Mouse (Mus musculus): ENCODE data around the gene Vwc2l. TPM values are rescaled to one million over a fixed set of nuclear protein-coding genes. Genes with fewer than 3 reads are reported as not detected.

The Vwc2l gene
- polyA plus RNA-seq (2012; rRNA removed) = 0.02 TPM in 1 of 2 replicates, not detected in the other

GRCm38 (mm10) chr1:70725655-70726066 is at the start of gene Vwc2l:
Vwc2l (plus strand) TSS chr1:70725715.
- DNase-seq (ENCODE audit: low read depth, low spot score) = no peak
- 13% methylated on average over 13 of the region's 13 CpGs for WGBS

GRCm38 (mm10) chr1:70692529-70692928 is 33.0 kb upstream of the Vwc2l start:
- no peak for DNase-seq (ENCODE audit: low read depth, low spot score)
- 77% methylated on average over 2 of the region's 2 CpGs for WGBS

- no peak for DNase-seq (ENCODE audit: low read depth, low spot score)
- 79% methylated on average over 5 of the region's 5 CpGs for WGBS
These were observed 25.2 kb upstream of the Vwc2l start for GRCm38 (mm10) chr1:70700270-70700669.

GRCm38 (mm10) chr1:70703934-70704333 is 21.6 kb upstream of the Vwc2l start:
- WGBS = 67% methylated on average over 3 of the region's 3 CpGs
- DNase-seq (ENCODE audit: low read depth, low spot score) = no peak

- 73% methylated on average over 3 of the region's 3 CpGs for WGBS
- DNase-seq (ENCODE audit: low read depth, low spot score) = no peak
These were observed 19.7 kb upstream of the Vwc2l start for GRCm38 (mm10) chr1:70705821-70706220.

- no peak for DNase-seq (ENCODE audit: low read depth, low spot score)
- WGBS = 59% methylated on average over 5 of the region's 5 CpGs
These were observed 470 bp upstream of the Vwc2l start for GRCm38 (mm10) chr1:70725045-70725444.

- DNase-seq (ENCODE audit: low read depth, low spot score) = no peak
These were observed 61.6 kb downstream of the Vwc2l start for GRCm38 (mm10) chr1:70787146-70787545.

- WGBS = 51% methylated on average over 5 of the region's 5 CpGs
- DNase-seq (ENCODE audit: low read depth, low spot score) = no peak
These were observed 66.1 kb downstream of the Vwc2l start for GRCm38 (mm10) chr1:70791636-70792035.

- WGBS = 76% methylated on average over 4 of the region's 4 CpGs
- DNase-seq (ENCODE audit: low read depth, low spot score) = no peak
These were observed 69.6 kb downstream of the Vwc2l start for GRCm38 (mm10) chr1:70795094-70795493.

- DNase-seq (ENCODE audit: low read depth, low spot score) = no peak
- WGBS = 63% methylated on average over 3 of the region's 3 CpGs
These were observed 77.9 kb downstream of the Vwc2l start for GRCm38 (mm10) chr1:70803401-70803800.

GRCm38 (mm10) chr1:70823111-70823510 is 97.6 kb downstream of the Vwc2l start:
- 35% methylated on average over 2 of the region's 2 CpGs for WGBS
- DNase-seq (ENCODE audit: low read depth, low spot score) = no peak

GRCm38 (mm10) chr1:70833262-70833661 is 107.7 kb downstream of the Vwc2l start:
- 75% methylated on average over 3 of the region's 3 CpGs for WGBS
- DNase-seq (ENCODE audit: low read depth, low spot score) = no peak

GRCm38 (mm10) chr1:70842222-70842621 is 116.7 kb downstream of the Vwc2l start:
- WGBS = 66% methylated on average over 7 of the region's 7 CpGs
- DNase-seq (ENCODE audit: low read depth, low spot score) = no peak

- no peak for DNase-seq (ENCODE audit: low read depth, low spot score)
These were observed 119.8 kb downstream of the Vwc2l start for GRCm38 (mm10) chr1:70845276-70845675.

GRCm38 (mm10) chr1:70851633-70852390 is 126.3 kb downstream of the Vwc2l start:
- no peak for DNase-seq (ENCODE audit: low read depth, low spot score)
- WGBS = 47% methylated on average over 12 of the region's 12 CpGs

- WGBS = 73% methylated on average over 11 of the region's 11 CpGs
- DNase-seq (ENCODE audit: low read depth, low spot score) = no peak
These were observed 127.9 kb downstream of the Vwc2l start for GRCm38 (mm10) chr1:70853446-70853845.

GRCm38 (mm10) chr1:70855912-70856311 is 130.4 kb downstream of the Vwc2l start:
- DNase-seq (ENCODE audit: low read depth, low spot score) = no peak
- WGBS = 42% methylated on average over 5 of the region's 5 CpGs

- no peak for DNase-seq (ENCODE audit: low read depth, low spot score)
- 59% methylated on average over 2 of the region's 2 CpGs for WGBS
These were observed 136.2 kb downstream of the Vwc2l start for GRCm38 (mm10) chr1:70861672-70862071.

GRCm38 (mm10) chr1:70866137-70866536 is 140.6 kb downstream of the Vwc2l start:
- no peak for DNase-seq (ENCODE audit: low read depth, low spot score)
- WGBS = 67% methylated on average over 5 of the region's 5 CpGs

GRCm38 (mm10) chr1:70880496-70880895 is 155.0 kb downstream of the Vwc2l start:
- 84% methylated on average over 2 of the region's 2 CpGs for WGBS

GRCm38 (mm10) chr1:70881269-70881668 is 155.8 kb downstream of the Vwc2l start:
- WGBS = 73% methylated on average over 3 of the region's 3 CpGs
- DNase-seq (ENCODE audit: low read depth, low spot score) = no peak

More at GRCm38 (mm10) chr1:70880496-70880895, 155.0 kb downstream of the Vwc2l start:
- DNase-seq (ENCODE audit: low read depth, low spot score) = no peak

- DNase-seq (ENCODE audit: low read depth, low spot score) = no peak
- WGBS = 79% methylated on average over 4 of the region's 4 CpGs
These were observed 158.6 kb downstream of the Vwc2l start for GRCm38 (mm10) chr1:70884156-70884555.
